ENCODE assay signal across 23 mouse cellular contexts in the genomic region with DNA sequence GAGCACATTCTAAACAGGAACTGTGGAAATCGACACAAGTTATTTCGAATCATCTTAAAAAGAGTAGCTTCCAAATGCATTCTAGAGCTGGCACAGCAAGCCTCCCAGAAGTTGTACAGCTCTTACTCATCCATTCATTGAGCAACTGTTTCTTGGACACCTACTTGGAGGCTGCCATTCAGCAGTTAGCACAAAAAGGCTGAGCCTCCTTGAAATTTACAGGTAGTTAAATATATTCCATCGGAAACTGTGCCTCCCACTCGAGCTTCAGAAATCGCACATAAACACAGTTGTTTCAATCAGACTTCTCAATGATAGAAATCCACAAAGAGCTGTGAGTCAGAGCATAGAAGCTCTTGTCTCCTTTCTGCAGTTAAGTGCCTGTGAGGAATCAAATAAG.
DNase-seq lines count a peak whose midpoint lies in the region; ATAC-seq lines count a peak whose summit lies in the region.
"Had no signal": no experiment of that assay in that cellular context is flagged by ENCODE, and none has a peak within 500 bp of the region (broad histone marks: within the 10 kb centered on the region; RNA-seq: fewer than 3 reads in every experiment).

No protein-coding gene starts in this region.

- H3K4me2 ChIP-seq in kidney, embryonic 16.5 days (replicated peaks; ENCODE audit: low read depth, low read length) = no peak overlapping the region
- no peak overlapping the region for H3K4me2 ChIP-seq in neural tube, embryonic 13.5 days
- no peak overlapping the region for H3K4me2 ChIP-seq in neural tube, embryonic 15.5 days
- H3K4me2 ChIP-seq in midbrain, embryonic 16.5 days (ENCODE audit: low read length) = no peak overlapping the region
- H3K4me2 ChIP-seq: embryonic facial prominence, embryonic 13.5 days; forebrain, embryonic 12.5 days; hindbrain, embryonic 15.5 days had no signal

- H3K4me1 ChIP-seq in kidney, embryonic 16.5 days (ENCODE audit: insufficient read depth, low read length) = peaks cover 3% of the 10 kb centered on the region; the same call in 1 of the 2 replicates
- peaks cover 26% of the 10 kb centered on the region for H3K4me1 ChIP-seq in neural tube, embryonic 13.5 days (replicated peaks)
- 0 out of 2 replicates have a peak, but pooled peaks cover 6% of the 10 kb centered on the region for H3K4me1 ChIP-seq in neural tube, embryonic 15.5 days
- H3K4me1 ChIP-seq in midbrain, embryonic 16.5 days (ENCODE audit: control insufficient read depth, insufficient read depth, low read length) = 0 out of 2 replicates have a peak, but pooled peaks cover 3% of the 10 kb centered on the region
- H3K4me1 ChIP-seq: embryonic facial prominence, embryonic 13.5 days; forebrain, embryonic 12.5 days; heart, embryonic 10.5 days had no signal

- ATAC-seq in kidney, embryonic 16.5 days (ENCODE audit: low FRiP score, low TSS enrichment) = no peak
- ATAC-seq in neural tube, embryonic 13.5 days (ENCODE audit: low read depth) = no peak
- ATAC-seq in neural tube, embryonic 15.5 days (ENCODE audit: low FRiP score) = no peak
- no peak for ATAC-seq in midbrain, embryonic 16.5 days

- intact Hi-C loops in left cerebral cortex, postnatal 14 days (cut with DNase I) = no loop called here

- H3K36me3 ChIP-seq in kidney, embryonic 16.5 days (ENCODE audit: insufficient read depth, low read length) = 0 out of 2 replicates have a peak, but pooled peaks cover 3% of the 10 kb centered on the region
- no peaks in the 10 kb centered on the region for H3K36me3 ChIP-seq in neural tube, embryonic 13.5 days
- no peaks in the 10 kb centered on the region for H3K36me3 ChIP-seq in neural tube, embryonic 15.5 days
- H3K36me3 ChIP-seq in midbrain, embryonic 16.5 days (ENCODE audit: control insufficient read depth, insufficient read depth, low read length) = no peaks in the 10 kb centered on the region
- H3K36me3 ChIP-seq: embryonic facial prominence, embryonic 13.5 days; forebrain, embryonic 12.5 days; G1E; heart, embryonic 10.5 days; hindbrain, embryonic 15.5 days; midbrain, embryonic 10.5 days had no signal

- H3K9me3 ChIP-seq in kidney, embryonic 16.5 days (ENCODE audit: low read length) = no peaks in the 10 kb centered on the region
- H3K9me3 ChIP-seq in neural tube, embryonic 13.5 days = no peaks in the 10 kb centered on the region
- H3K9me3 ChIP-seq in neural tube, embryonic 15.5 days (replicated peaks) = no peaks in the 10 kb centered on the region
- H3K9me3 ChIP-seq in midbrain, embryonic 16.5 days (replicated peaks; ENCODE audit: control insufficient read depth, low read length, poor library complexity, severe bottlenecking) = no peaks in the 10 kb centered on the region
- H3K9me3 ChIP-seq: forebrain, embryonic 12.5 days; G1E; heart, embryonic 10.5 days; hindbrain, embryonic 15.5 days; midbrain, embryonic 10.5 days had no signal

- H3K27ac ChIP-seq in kidney, embryonic 16.5 days (ENCODE audit: low read length) = peak overlapping the region; percentile 10; the same call in 1 of the 2 replicates
- H3K27ac ChIP-seq in neural tube, embryonic 13.5 days (replicated peaks) = 0 out of 2 replicates have a peak overlapping the region, but pooled peaks have one; percentile 13
- H3K27ac ChIP-seq in neural tube, embryonic 15.5 days (replicated peaks) = no peak overlapping the region
- no peak overlapping the region for H3K27ac ChIP-seq in midbrain, embryonic 16.5 days (ENCODE audit: low read length)
- H3K27ac ChIP-seq: embryonic facial prominence, embryonic 13.5 days; forebrain, embryonic 12.5 days; heart, embryonic 10.5 days; hindbrain, embryonic 15.5 days; midbrain, embryonic 10.5 days had no signal

- 63% methylated on average over 5 of the region's 5 CpGs for WGBS in kidney, embryonic 16.5 days
- 89% methylated on average over 5 of the region's 5 CpGs for WGBS in neural tube, embryonic 13.5 days
- WGBS in neural tube, embryonic 15.5 days = 93% methylated on average over 5 of the region's 5 CpGs
- WGBS in midbrain, embryonic 16.5 days = 90% methylated on average over 5 of the region's 5 CpGs

- no peaks in the 10 kb centered on the region for H3K27me3 ChIP-seq in kidney, embryonic 16.5 days (ENCODE audit: insufficient read depth, low read length)
- H3K27me3 ChIP-seq in neural tube, embryonic 13.5 days = no peaks in the 10 kb centered on the region
- no peaks in the 10 kb centered on the region for H3K27me3 ChIP-seq in neural tube, embryonic 15.5 days (replicated peaks)
- no peaks in the 10 kb centered on the region for H3K27me3 ChIP-seq in midbrain, embryonic 16.5 days (ENCODE audit: control insufficient read depth, insufficient read depth, low read depth, low read length)
- H3K27me3 ChIP-seq: CH12.LX; embryonic facial prominence, embryonic 13.5 days; forebrain, embryonic 12.5 days; hindbrain, embryonic 15.5 days had no signal

- H3K4me3 ChIP-seq in kidney, embryonic 16.5 days (ENCODE audit: low read length) = 0 out of 2 replicates have a peak overlapping the region, but pooled peaks have one; percentile 5
- H3K4me3 ChIP-seq in neural tube, embryonic 13.5 days = no peak overlapping the region
- H3K4me3 ChIP-seq in neural tube, embryonic 15.5 days (replicated peaks) = no peak overlapping the region
- H3K4me3 ChIP-seq in midbrain, embryonic 16.5 days (ENCODE audit: low read depth, low read length) = no peak overlapping the region
- H3K4me3 ChIP-seq: embryonic facial prominence, embryonic 13.5 days; erythroblast, embryonic 14.5 days; forebrain, embryonic 12.5 days; heart, embryonic 10.5 days; hindbrain, embryonic 15.5 days; midbrain, embryonic 10.5 days had no signal

- DNase-seq in kidney, postnatal 4 days = no peak
- peak; percentile 26 to 39 for DNase-seq in left cerebral cortex, postnatal 14 days (ENCODE audit: low spot score in 2 of 2)
- peak; percentile 79 for DNase-seq in telencephalon, adult 2 months (ENCODE audit: low read depth, low spot score)
- DNase-seq: adrenal gland, postnatal 10 days; B cell, adult 2 months; cerebellum, adult 8-10 months; cerebellum, postnatal 36 days; embryo, embryonic 11 days; gastrocnemius, postnatal 10 days; kidney, adult 2 months; kidney, postnatal 25 days had no signal

- no peak overlapping the region for H3K9ac ChIP-seq in kidney, embryonic 16.5 days (replicated peaks; ENCODE audit: low read length)
- H3K9ac ChIP-seq in neural tube, embryonic 13.5 days = no peak overlapping the region
- H3K9ac ChIP-seq in neural tube, embryonic 15.5 days (replicated peaks) = no peak overlapping the region
- H3K9ac ChIP-seq in midbrain, embryonic 16.5 days (ENCODE audit: low read depth, low read length) = no peak overlapping the region
- H3K9ac ChIP-seq: embryonic facial prominence, embryonic 13.5 days; forebrain, embryonic 12.5 days; hindbrain, embryonic 15.5 days had no signal

Comparison
In these comparisons a context has a peak if more than half of its experiments do, and no peak if none do; other contexts are left out.
1. H3K27ac ChIP-seq: peak in kidney, embryonic 16.5 days (single experiment) and neural tube, embryonic 13.5 days (single experiment); none in neural tube, embryonic 15.5 days (single experiment) and midbrain, embryonic 16.5 days (single experiment).
2. DNase-seq: peak in left cerebral cortex, postnatal 14 days (2 of 2) and telencephalon, adult 2 months (single experiment); none in kidney, postnatal 4 days (0 of 2).